Mouse (Mus musculus) ovary, postnatal 14 days (tissue): ENCODE data around the gene Olfr631.
A peak's percentile ranks its signal among the peaks of the same experiment; 100 is the strongest.
"Not testable (repeated sequence)": the region's sequence is repeated elsewhere in the genome, so short reads cannot be mapped to it uniquely, and the experiment has no call there.

ENCODE experiments used
- DNase-seq: peaks from one replicate; pipeline ENCODE4 v3.0.0; 2022; ENCODE audit warnings: low spot score

Olfr631 gene

DNA sequence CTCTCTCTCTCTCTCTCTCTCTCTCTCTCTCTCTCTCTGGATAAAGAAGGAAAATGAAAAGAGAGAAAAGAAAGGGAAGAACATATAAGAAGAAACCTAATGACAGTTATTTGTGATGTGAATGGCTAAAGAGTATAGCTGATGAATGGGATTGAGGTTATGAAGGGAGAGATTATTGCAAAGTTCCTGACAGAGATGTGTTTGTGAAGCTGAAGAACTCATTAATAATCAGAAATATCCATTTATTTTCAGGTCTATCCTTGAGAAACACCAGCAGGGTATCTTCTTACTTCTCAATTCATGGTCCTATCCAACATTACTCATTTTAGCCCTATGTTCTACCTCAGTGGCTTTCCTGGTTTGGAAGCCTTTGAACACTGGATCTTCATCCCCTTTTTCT lies at the start of gene Olfr631:
Gene Olfr631 (plus strand): TSS at position 301 of the 400 bp plus-strand sequence.
- DNase-seq, result no peak

DNA sequence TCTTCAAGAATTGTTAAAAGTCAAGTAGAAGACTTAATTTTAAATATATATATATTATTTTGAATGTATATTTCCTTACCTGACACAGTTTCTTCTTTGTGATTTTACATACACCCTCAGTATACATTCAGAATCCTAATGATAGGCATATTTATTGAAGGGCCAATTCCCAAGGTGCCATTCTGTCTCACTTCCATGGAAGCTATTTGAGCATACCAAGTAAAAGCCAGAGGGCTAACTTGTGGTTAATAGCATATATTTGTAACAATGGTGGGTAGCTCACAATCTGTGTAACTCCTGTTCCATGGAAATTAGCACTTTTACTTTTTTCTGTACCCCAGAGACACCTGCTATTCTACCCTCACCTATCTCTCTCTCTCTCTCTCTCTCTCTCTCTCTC lies 42.5 kb upstream of the Olfr631 start, which contains the start of gene Olfr66:
Gene Olfr66 (minus strand): TSS at position 101 of the 400 bp plus-strand sequence.
- no peak for DNase-seq

DNA sequence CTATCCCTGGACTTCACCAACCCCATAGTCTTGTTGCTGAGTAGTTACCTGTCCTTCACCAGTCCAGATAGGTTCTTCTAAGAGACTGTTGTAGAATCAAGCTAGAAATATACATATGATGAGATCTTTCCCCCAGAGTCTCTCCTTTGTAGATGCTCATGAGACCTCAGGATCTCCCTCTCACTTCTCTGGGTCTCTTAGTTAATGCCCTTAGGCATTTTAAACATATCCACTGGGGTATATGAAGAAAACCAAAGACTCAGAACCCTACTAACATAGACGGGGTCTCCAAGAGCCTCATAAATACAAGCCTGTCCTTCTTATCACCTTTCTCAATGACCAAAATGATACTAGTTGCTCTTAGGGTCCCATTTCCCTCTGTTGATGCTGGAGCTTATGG lies 34.2 kb upstream of the Olfr631 start, which contains the start of gene Olfr64:
Gene Olfr64 (minus strand): TSS at position 101 of the 400 bp plus-strand sequence.
- no peak for DNase-seq

DNA sequence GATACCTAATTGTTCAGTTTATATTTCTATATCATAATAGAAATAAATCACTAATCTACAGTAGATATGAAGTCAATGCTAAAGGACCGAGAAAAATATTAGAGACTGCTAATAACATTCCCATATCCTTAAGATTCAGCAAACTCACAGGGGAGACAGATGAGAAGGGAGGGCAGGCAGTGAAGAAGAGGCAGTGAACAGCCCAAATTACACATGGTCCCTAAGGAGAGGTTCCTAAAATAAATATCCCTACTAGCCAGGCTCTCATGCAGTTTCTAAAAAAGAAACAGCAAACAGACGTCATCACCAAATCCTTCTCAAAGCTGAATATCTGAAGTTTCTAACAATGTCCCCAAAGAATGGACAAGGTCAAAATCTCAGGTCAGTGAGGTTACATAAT lies 25.4 kb upstream of the Olfr631 start, which contains the start of gene Olfr65:
Gene Olfr65 (plus strand): TSS at position 301 of the 400 bp plus-strand sequence.
- DNase-seq, result no peak

DNA sequence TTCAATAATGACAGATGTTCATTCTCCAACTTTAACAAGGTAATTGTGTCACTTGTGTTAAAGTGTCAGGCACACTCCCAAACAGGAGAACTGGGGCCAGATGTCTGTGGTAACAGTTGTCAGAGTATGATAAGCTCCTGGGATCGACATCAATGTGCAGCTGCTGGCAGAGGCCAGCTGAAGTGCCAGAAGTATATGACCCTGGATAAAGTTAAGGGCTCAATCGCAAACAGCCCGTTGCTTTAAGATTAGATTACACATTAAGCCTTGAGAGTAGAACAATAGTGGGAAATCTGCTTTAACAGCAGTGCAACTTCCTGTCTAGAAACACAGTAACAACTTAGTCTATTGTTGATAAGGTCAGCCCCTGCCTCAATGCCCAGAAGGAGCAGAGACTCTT lies 18.6 kb upstream of the Olfr631 start:
- DNase-seq, result no peak

DNA sequence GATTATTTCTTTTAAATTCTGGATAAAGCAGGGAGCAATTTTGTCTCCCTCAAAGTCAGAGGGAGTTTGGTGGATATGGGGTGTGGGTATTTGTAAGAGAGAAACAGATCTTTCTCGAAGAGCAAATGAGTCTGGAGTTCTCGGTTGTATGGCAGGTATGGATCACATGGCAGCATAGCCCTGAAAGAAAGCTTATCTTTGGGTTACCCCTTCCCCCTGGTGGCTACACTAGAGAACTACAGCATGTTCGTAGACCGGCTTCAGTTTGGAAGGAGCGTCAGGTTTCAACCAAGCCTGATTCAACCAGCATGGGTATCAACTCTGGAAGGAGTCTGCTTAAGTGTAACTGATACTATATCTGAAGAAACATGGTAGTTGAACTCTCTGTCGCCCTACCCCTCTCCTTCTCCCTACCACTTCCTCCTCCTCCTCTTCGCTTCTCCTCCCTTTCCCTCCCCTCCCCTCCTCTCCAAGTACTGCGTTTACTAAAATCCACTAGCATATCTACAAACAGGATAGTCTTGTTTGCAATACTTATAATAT lies 15.6 kb upstream of the Olfr631 start:
- no peak for DNase-seq

DNA sequence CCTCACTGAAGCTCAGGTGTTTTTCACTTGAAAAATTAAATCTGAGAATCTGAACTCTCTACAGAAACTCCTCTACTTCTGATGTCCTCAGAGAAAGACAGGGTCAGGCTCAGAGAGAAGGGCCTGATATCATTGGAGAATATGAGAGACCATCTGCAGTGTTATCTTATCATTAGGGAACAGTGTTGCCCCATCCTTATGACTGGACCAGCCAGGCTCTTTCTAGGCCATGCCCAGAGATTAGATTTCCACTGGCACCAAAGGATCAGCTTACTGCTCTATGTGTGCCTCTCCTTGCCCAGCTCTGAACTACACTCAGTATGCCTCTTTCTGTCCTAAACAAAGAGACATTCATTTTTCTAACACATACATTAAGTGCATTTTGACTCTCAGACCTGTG lies 13.3 kb upstream of the Olfr631 start:
- DNase-seq, result no peak

DNA sequence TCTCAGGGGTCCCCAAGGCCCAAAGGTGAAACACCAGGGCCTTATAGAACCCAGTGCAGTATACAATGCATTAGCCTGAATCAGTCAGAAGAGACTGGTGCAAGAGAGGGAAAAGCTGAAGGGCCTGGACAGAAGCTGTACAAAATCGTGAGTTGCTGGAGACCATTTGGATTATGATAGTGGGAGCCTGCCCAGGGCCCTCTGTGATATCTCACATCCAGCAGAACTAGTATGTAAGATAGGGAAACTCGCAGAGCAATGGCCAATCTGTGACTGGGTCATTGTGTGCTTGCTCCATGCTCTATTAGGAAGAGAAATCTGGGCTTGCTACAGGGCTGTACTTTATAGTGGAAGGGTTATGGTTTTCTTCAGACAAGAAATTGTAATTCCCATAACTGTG lies 5.6 kb downstream of the Olfr631 start, which contains the start of gene Olfr632:
Gene Olfr632 (plus strand): TSS at position 84 of the 400 bp plus-strand sequence.
- no peak for DNase-seq

DNA sequence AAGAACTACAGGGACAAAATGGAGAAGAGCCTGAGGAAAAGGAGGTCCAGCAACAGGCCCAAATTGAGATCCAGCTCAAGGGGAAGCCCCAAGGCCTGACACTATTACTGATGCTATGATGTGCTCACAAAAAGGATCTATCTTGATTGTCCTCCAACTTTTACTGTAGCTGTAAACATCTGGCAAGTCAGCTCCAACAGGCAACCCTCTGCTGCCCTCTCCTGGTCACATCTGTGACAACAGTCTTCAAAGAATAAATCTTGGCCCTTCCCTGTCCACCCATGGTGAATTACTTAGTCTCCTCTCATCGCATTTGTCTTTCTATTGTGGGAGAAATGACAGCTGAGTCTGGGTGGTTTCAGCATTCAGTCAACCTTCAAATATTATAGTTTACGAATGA lies 14.1 kb downstream of the Olfr631 start:
- DNase-seq, result peak; percentile 17

DNA sequence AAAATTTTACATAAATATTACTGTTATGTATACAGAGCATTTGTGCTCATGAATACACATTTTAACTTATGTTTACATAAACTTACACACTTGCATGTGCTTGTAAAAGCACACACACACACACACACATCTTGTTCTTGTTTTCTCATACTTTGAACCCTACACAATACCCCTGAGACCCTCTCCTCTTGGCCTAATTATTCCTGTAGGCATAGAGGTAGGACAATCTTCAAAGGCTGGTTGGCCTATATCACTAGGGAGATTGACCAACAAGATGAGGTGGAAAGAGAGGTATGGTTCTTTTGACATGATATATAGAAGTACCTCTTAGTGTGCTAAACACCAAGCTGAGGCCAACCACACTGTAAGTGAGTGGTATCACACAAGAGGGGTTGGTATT lies 15.5 kb downstream of the Olfr631 start, which contains the start of gene Olfr633:
Gene Olfr633 (plus strand): TSS at position 301 of the 400 bp plus-strand sequence.
- DNase-seq, result no peak

DNA sequence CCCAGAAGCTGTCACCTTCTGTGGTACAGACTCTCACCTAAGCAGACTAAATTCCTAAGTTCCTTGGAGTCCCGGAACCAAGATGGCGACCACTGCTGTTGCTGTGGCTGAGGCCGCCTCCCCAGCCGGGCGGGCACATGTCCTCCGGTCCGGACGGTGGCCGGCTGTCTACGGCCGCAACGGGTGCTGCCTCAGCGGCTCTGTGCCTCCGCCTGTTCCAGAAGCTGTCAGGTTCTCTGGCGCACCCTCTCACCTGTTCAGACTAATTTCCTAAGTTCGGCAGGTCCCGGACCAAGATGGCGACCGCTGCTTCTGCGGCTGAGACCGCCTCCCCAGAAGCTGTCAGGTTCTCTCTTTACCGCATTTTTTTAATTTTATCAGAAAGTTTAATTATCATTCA lies 38.2 kb downstream of the Olfr631 start:
- not testable (repeated sequence) for DNase-seq

DNA sequence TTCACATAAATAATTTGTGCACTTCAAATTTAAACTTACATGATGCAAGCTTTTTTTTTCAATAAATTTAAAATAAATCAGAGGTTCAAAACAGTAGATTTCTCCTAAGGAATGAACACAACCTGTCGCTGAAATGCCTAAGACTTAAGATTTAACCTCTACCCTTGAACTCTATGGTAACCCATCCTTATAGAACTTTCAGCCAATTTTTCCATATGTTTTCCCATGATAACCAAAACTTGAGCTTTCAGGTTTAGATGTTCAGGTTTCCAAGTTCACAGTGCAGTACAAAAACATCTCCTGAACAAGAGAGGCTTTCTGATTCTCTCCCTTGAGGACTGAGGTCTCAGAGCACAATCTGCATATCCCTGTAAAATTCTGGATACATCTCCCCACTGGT lies 42.2 kb downstream of the Olfr631 start, which contains the start of gene Olfr635:
Gene Olfr635 (plus strand): TSS at position 301 of the 400 bp plus-strand sequence.
- DNase-seq, result no peak

DNA sequence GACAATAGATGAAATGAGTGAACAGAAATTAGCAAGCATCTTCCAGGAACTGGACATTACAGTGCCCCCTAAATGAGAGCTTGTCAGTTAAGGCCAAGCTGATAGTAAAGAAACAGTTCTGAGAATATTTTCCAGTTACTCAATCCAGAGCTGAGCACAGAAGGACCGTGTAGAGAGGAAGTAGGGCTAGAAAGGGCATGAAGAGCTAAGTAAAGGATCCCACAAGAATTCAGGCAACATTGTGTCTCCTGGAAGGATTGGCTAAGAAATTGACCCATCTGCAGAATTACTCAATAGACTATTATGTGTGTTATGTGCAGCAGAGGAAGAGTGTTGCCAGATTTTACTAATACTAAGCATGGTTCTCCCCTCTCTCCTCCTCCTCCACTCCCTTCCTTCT lies 43.2 kb downstream of the Olfr631 start:
- DNase-seq, result no peak
